Mouse (Mus musculus) liver, embryonic 15.5 days (tissue): ENCODE measurements at regions not wholly inside any gene's neighbourhood (a gene's known extent, or its start where the extent isn't known, plus 50 kb on each side); places are given as distances from the start of the nearest gene placed in this dataset.
"Not testable (repeated sequence)": the region's sequence is repeated elsewhere in the genome, so short reads cannot be mapped to it uniquely, and the experiment has no call there.

Experiments
- ATAC-seq: fragments of 200-750 bp; cut with Nextera tagmentation; 2 replicates; pipeline ENCODE4 v1.8.0; 2017; ENCODE audit warnings: moderate number of reproducible peaks, mild to moderate bottlenecking, moderate library complexity; ENCODE audit not compliant: insufficient read depth
- H3K27ac ChIP-seq: fragments of 300-500 bp; sonication (generic); replicated peaks from 2 replicates; pipeline ENCODE4 v1.5.1; 2015; ENCODE audit warnings: mild to moderate bottlenecking, inconsistent platforms
- H3K27me3 ChIP-seq: fragments of 300-500 bp; sonication (generic); 2 replicates; pipeline ENCODE4 v1.6.1; 2015; ENCODE audit warnings: mild to moderate bottlenecking, inconsistent platforms
- H3K36me3 ChIP-seq: fragments of 300-500 bp; sonication (generic); replicated peaks from 2 replicates; pipeline ENCODE4 v1.6.1; 2015; ENCODE audit warnings: moderate library complexity, mild to moderate bottlenecking, inconsistent platforms
- H3K4me1 ChIP-seq: fragments of 300-500 bp; sonication (generic); replicated peaks from 2 replicates; pipeline ENCODE4 v1.6.1; 2015; ENCODE audit warnings: inconsistent platforms
- H3K4me2 ChIP-seq: fragments of 300-500 bp; sonication (generic); 2 replicates; pipeline ENCODE4 v1.6.1; 2015; ENCODE audit warnings: moderate library complexity, mild to moderate bottlenecking, inconsistent platforms
- H3K4me3 ChIP-seq: fragments of 300-500 bp; sonication (generic); replicated peaks from 2 replicates; pipeline ENCODE4 v1.5.1; 2015; ENCODE audit warnings: mild to moderate bottlenecking, inconsistent platforms
- H3K9ac ChIP-seq: fragments of 300-500 bp; sonication (generic); 2 replicates; pipeline ENCODE4 v1.6.1; 2015; ENCODE audit warnings: moderate library complexity, mild to moderate bottlenecking, inconsistent platforms
- H3K9me3 ChIP-seq: fragments of 300-500 bp; sonication (generic); replicated peaks from 2 replicates; pipeline ENCODE4 v1.6.1; 2016; ENCODE audit warnings: inconsistent platforms
- WGBS: fragments of 180-500 bp; shearing (Covaris S2); methylation state at CpG from one replicate; pipeline ENCODE4 v1.1.7; 2015; ENCODE audit warnings: mixed read lengths; ENCODE audit not compliant: insufficient replicate concordance; 5-methylcytosine and 5-hydroxymethylcytosine counted together

GRCm38 (mm10) chr3:18746206-18746605 is 798.0 kb downstream of the Cypt12 start:
- Histone ChIP-seq H3K4me2 (no peak overlapping the region), H3K9me3 (no peaks in the 10 kb centered on the region), H3K9ac (no peak overlapping the region), H3K27me3 (no peaks in the 10 kb centered on the region), H3K4me3 (no peak overlapping the region), H3K27ac (no peak overlapping the region), H3K36me3 (no peaks in the 10 kb centered on the region), H3K4me1 (no peaks in the 10 kb centered on the region)
- no peak for ATAC-seq

DNA sequence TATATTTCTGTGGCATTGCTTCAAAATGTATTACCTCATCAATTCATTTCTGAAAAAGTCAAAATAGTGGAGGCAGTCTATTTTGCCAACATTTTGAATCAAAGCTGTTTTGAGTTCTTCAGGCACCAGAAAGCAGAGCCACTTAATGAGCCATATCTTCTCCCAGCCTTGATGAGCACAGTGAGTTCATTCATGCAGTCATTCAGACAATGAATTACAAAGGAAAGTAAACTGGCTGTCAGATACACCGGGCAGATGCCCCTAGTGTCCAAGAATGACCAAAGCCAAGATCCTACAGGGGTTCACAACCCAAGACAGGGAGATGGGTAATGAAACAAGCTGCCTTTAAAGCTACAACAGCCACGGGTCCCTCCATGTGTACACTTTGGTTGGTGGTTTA is 798.7 kb downstream of the Cypt12 start:
- Histone ChIP-seq H3K36me3 (no peaks in the 10 kb centered on the region), H3K9ac (no peak overlapping the region), H3K27ac (no peak overlapping the region), H3K4me2 (no peak overlapping the region), H3K4me1 (no peaks in the 10 kb centered on the region), H3K27me3 (no peaks in the 10 kb centered on the region), H3K9me3 (no peaks in the 10 kb centered on the region), H3K4me3 (no peak overlapping the region)
- ATAC-seq: no peak
- 28% methylated on average over 2 of the region's 2 CpGs for WGBS

- Histone ChIP-seq H3K27me3 (no peaks in the 10 kb centered on the region), H3K36me3 (no peaks in the 10 kb centered on the region), H3K4me1 (no peaks in the 10 kb centered on the region), H3K4me2 (no peak overlapping the region), H3K27ac (no peak overlapping the region), H3K9me3 (no peaks in the 10 kb centered on the region), H3K9ac (no peak overlapping the region), H3K4me3 (no peak overlapping the region)
- ATAC-seq: no peak
- 62% methylated on average over 6 of the region's 6 CpGs for WGBS
Observed at GRCm38 (mm10) chr3:18751660-18752259, 803.5 kb downstream of the Cypt12 start.

GRCm38 (mm10) chr3:18764301-18765078 is 816.3 kb downstream of the Cypt12 start:
- H3K27ac ChIP-seq: no peak overlapping the region
- ATAC-seq: no peak
- no peaks in the 10 kb centered on the region for H3K4me1 ChIP-seq
- H3K4me3 ChIP-seq: no peak overlapping the region
- no peak overlapping the region for H3K9ac ChIP-seq
- no peak overlapping the region for H3K4me2 ChIP-seq
- H3K9me3 ChIP-seq: no peaks in the 10 kb centered on the region
- no peaks in the 10 kb centered on the region for H3K36me3 ChIP-seq
- H3K27me3 ChIP-seq: no peaks in the 10 kb centered on the region
- 56% methylated on average over 3 of the region's 3 CpGs for WGBS

- Histone ChIP-seq H3K4me2 (no peak overlapping the region), H3K9ac (no peak overlapping the region), H3K36me3 (no peaks in the 10 kb centered on the region), H3K9me3 (no peaks in the 10 kb centered on the region), H3K27ac (no peak overlapping the region), H3K4me1 (no peaks in the 10 kb centered on the region), H3K27me3 (no peaks in the 10 kb centered on the region), H3K4me3 (no peak overlapping the region)
- 40% methylated on average over 1 of the region's 1 CpGs for WGBS
- ATAC-seq: no peak
Observed at GRCm38 (mm10) chr3:18778481-18778880, 830.3 kb downstream of the Cypt12 start.

GRCm38 (mm10) chr3:18787531-18788176 is 839.4 kb downstream of the Cypt12 start:
- H3K36me3 ChIP-seq: no peaks in the 10 kb centered on the region
- H3K4me2 ChIP-seq: no peak overlapping the region
- no peak overlapping the region for H3K9ac ChIP-seq
- H3K4me1 ChIP-seq: no peaks in the 10 kb centered on the region
- no peak overlapping the region for H3K27ac ChIP-seq
- no peak for ATAC-seq
- 46% methylated on average over 8 of the region's 8 CpGs for WGBS
- no peaks in the 10 kb centered on the region for H3K27me3 ChIP-seq
- H3K9me3 ChIP-seq: no peaks in the 10 kb centered on the region
- no peak overlapping the region for H3K4me3 ChIP-seq

GRCm38 (mm10) chr3:18802794-18803193 is 825.7 kb downstream of the 1700064H15Rik start:
- H3K4me3 ChIP-seq: no peak overlapping the region
- H3K9me3 ChIP-seq: no peaks in the 10 kb centered on the region
- H3K4me2 ChIP-seq: no peak overlapping the region
- no peak overlapping the region for H3K9ac ChIP-seq
- 55% methylated on average over 3 of the region's 3 CpGs for WGBS
- no peaks in the 10 kb centered on the region for H3K36me3 ChIP-seq
- H3K4me1 ChIP-seq: no peaks in the 10 kb centered on the region
- H3K27me3 ChIP-seq: no peaks in the 10 kb centered on the region
- H3K27ac ChIP-seq: no peak overlapping the region
- no peak for ATAC-seq

DNA sequence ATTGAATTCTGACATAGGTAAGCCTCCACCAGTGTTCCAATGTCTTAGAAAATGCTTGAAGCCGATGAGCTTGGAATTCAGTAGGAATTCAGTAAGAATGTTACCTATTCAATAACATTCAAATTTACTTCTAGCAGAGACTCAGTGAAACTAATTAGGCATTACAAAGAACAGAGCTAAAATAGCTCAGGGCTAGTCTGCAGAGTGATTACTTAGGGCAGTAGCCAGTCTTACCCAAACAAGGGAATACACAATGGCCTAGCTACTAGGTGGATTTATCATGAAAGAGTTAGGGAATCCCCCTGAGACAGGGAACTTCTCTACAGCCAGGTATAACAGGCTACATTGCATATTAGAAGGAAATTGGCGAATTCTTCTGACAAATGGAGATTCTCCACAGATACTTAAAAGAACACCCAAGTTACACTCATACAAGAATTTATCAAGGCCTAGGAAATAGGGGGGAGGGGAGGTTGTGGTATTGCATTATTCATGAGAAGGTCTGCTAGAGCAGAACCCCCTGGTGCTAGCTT is 799.6 kb downstream of the 1700064H15Rik start:
- 32% methylated on average over 2 of the region's 2 CpGs for WGBS
- not testable (repeated sequence) for H3K36me3 ChIP-seq, H3K4me3 ChIP-seq, ATAC-seq, H3K27me3 ChIP-seq, H3K4me1 ChIP-seq, H3K9ac ChIP-seq, H3K4me2 ChIP-seq, H3K27ac ChIP-seq, H3K9me3 ChIP-seq

- no peaks in the 10 kb centered on the region for H3K9me3 ChIP-seq
- H3K36me3 ChIP-seq: no peaks in the 10 kb centered on the region
- H3K4me2 ChIP-seq: no peak overlapping the region
- H3K9ac ChIP-seq: no peak overlapping the region
- H3K27me3 ChIP-seq: no peaks in the 10 kb centered on the region
- no peaks in the 10 kb centered on the region for H3K4me1 ChIP-seq
- H3K27ac ChIP-seq: no peak overlapping the region
- WGBS: 62% methylated on average over 4 of the region's 4 CpGs
- no peak overlapping the region for H3K4me3 ChIP-seq
- ATAC-seq: no peak
Observed at GRCm38 (mm10) chr3:18868117-18868739, 760.2 kb downstream of the 1700064H15Rik start.

GRCm38 (mm10) chr3:18868758-18869157 is 759.7 kb downstream of the 1700064H15Rik start:
- Histone ChIP-seq H3K36me3 (no peaks in the 10 kb centered on the region), H3K4me3 (no peak overlapping the region), H3K27ac (no peak overlapping the region), H3K4me1 (no peaks in the 10 kb centered on the region), H3K4me2 (no peak overlapping the region), H3K9me3 (no peaks in the 10 kb centered on the region), H3K27me3 (no peaks in the 10 kb centered on the region), H3K9ac (no peak overlapping the region)
- 29% methylated on average over 2 of the region's 2 CpGs for WGBS
- no peak for ATAC-seq

DNA sequence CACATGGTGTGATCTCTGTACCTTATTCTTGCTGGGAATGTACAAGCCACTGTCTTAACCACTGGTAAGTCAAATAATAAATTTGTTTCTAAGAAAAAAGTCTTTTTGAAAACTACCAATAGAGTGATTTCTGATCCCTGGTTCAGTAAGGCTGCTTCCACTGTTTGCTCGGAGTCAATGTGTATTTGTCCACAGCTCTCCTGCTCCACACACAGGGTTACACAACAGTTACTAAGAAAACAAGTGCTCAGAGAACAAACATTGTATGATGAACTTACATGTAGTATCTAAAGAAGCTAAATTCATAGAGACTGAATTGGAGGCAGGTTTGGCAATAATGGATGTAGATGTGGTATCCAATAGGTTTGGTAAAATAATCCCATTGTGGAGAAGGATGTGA is 751.4 kb downstream of the 1700064H15Rik start:
- no peak overlapping the region for H3K4me2 ChIP-seq
- no peak overlapping the region for H3K4me3 ChIP-seq
- H3K9ac ChIP-seq: no peak overlapping the region
- H3K9me3 ChIP-seq: no peaks in the 10 kb centered on the region
- H3K4me1 ChIP-seq: no peaks in the 10 kb centered on the region
- H3K27ac ChIP-seq: no peak overlapping the region
- H3K36me3 ChIP-seq: no peaks in the 10 kb centered on the region
- peak; percentile 70 for ATAC-seq
- WGBS: 57% methylated on average over 1 of the region's 1 CpGs
- no peaks in the 10 kb centered on the region for H3K27me3 ChIP-seq
